Mouse (Mus musculus): ENCODE data around the gene Gdf1. TPM values are rescaled to one million over a fixed set of nuclear protein-coding genes. Genes with fewer than 3 reads are reported as not detected.

Gdf1 gene
- 2.1 and 4.2 TPM in 2 replicates for polyA plus RNA-seq (2014; fragmentation: Nextera tagmentation; extraction: Ambion mirVana)

DNA sequence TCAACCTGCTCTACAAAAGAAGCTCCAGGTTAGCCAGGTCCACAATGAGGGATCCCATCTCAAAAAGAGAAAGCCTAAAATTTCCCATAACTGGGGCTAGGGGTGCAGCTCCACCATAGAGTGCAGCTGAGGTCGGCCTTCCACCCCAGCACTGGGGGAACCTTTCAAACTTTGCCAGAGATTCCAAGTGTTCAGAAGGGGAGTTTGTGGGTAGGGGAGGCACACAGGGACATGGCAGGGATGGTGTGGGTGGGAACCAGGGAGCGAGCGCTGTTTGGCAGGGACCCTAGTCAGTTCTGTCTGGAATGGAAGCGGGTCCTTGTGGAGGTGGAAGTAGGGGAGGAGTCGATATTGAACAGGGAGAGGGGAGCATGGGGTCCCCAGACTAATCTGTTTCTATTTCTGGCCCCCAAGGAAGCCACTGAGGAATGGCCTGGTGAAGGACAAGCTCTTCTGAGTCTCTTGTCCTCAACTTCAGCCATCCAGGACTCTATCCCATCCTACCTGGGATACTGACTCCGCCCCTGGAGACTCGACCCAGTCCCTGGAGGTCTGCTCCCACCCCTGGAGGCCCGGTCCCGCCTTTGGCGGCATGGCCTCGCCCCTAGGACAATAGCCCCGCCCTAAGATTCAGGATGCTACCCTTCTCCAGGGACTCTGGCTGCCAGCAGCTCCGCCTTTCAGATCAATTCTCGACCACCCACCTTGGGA lies at the start of gene Gdf1:
Gene Gdf1 (plus strand): TSS at position 694 of the 711 bp plus-strand sequence.
- H3K4me2 ChIP-seq (ENCODE audit: low read length), result peak within 1 kb of the TSS; percentile 28; the same call in 1 of the 2 replicates
- no peak within 1 kb of the TSS for H3K4me3 ChIP-seq (ENCODE audit: low read depth, low read length)
- WGBS, result 29% methylated on average over 14 of the region's 14 CpGs
- H3K27ac ChIP-seq (ENCODE audit: low read depth, low read length), result no peak within 1 kb of the TSS
- H3K27me3 ChIP-seq (replicated peaks; ENCODE audit: control insufficient read depth, insufficient read depth, low read length), result no peaks in the 10 kb centered on the region
- DNase-seq (ENCODE audit: low spot score) (no peak), ATAC-seq (no peak)
- H3K4me1 ChIP-seq (ENCODE audit: control insufficient read depth, insufficient read depth, low read length), result peaks cover 18% of the 10 kb centered on the region
- no peaks in the 10 kb centered on the region for H3K9me3 ChIP-seq (replicated peaks; ENCODE audit: control insufficient read depth, low read length)
- H3K36me3 ChIP-seq (ENCODE audit: control insufficient read depth, insufficient read depth, low read length), result peaks cover 70% of the 10 kb centered on the region
- H3K9ac ChIP-seq (ENCODE audit: low read length), result peak within 1 kb of the TSS; percentile 37

DNA sequence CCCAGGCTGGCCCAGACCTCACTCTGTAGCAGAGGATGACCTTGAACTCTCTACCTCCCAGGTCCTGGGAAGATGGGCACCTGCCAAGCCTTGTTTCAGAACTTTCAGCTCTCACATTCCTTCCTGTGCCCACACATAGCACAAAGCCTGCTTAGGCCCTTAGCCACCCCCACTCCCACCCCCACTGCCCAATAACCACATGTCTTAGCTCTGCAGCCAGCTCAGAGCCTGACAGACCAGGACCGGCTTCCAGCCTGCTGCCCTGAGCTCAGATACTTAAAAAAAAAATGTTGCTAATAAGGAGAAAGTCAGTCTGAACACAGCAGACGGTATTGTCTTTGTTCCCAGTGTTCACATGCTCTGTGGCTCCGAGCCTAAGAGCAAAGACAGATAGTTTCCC lies 48.6 kb upstream of the Gdf1 start:
- Histone ChIP-seq H3K4me1 (ENCODE audit: control insufficient read depth, insufficient read depth, low read length) (no peaks in the 10 kb centered on the region), H3K27ac (ENCODE audit: low read depth, low read length) (no peak overlapping the region; the same call in 1 of the 2 replicates), H3K9me3 (replicated peaks; ENCODE audit: control insufficient read depth, low read length) (no peaks in the 10 kb centered on the region), H3K36me3 (ENCODE audit: control insufficient read depth, insufficient read depth, low read length) (peaks cover 12% of the 10 kb centered on the region), H3K27me3 (replicated peaks; ENCODE audit: control insufficient read depth, insufficient read depth, low read length) (no peaks in the 10 kb centered on the region), H3K4me3 (ENCODE audit: low read depth, low read length) (no peak overlapping the region), H3K9ac (ENCODE audit: low read length) (no peak overlapping the region), H3K4me2 (ENCODE audit: low read length) (no peak overlapping the region)
- no peak for ATAC-seq
- DNase-seq (ENCODE audit: low spot score), result no peak
- WGBS, result 37% methylated on average over 3 of the region's 3 CpGs

DNA sequence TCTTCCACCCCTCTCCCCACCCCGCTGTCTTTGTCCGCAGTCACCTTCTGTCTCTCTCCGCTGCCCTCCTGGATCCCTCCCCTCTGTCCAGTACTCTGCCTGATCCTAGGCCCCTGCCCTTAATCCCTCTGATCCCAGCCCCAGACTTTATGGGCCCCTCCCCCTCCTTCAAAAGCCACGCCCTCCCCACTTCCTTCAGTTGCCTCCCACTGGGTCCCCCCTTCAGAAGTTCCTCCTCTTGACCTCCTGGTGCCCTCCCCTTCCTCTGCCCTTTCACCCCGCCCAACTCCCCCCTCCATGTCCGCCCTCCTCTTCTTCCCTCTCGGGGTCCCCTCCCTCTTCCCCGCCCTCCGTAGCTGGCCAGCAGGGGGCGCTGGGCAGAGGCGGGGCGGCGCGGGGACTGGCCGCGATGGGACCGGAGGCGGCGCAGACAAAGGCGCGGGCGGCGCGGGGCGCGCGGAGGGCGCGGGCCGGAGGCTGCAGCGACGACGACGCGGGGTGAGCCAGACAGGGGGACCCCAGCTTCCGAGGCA lies 46.9 kb upstream of the Gdf1 start, which contains the start of gene Homer3:
Gene Homer3 (plus strand): TSS at position 225 of the 533 bp plus-strand sequence.
- H3K27me3 ChIP-seq (replicated peaks; ENCODE audit: control insufficient read depth, insufficient read depth, low read length), result no peaks in the 10 kb centered on the region
- H3K4me2 ChIP-seq (ENCODE audit: low read length), result peak within 1 kb of the TSS; percentile 91
- 1% methylated on average over 36 of the region's 36 CpGs for WGBS
- H3K9me3 ChIP-seq (replicated peaks; ENCODE audit: control insufficient read depth, low read length), result no peaks in the 10 kb centered on the region
- H3K9ac ChIP-seq (ENCODE audit: low read length), result peak within 1 kb of the TSS; percentile 93
- ATAC-seq (peak; percentile 92), DNase-seq (ENCODE audit: low spot score) (peak; percentile 84)
- peaks cover 29% of the 10 kb centered on the region for H3K36me3 ChIP-seq (ENCODE audit: control insufficient read depth, insufficient read depth, low read length)
- peak within 1 kb of the TSS; percentile 66 for H3K27ac ChIP-seq (ENCODE audit: low read depth, low read length)
- H3K4me1 ChIP-seq (ENCODE audit: control insufficient read depth, insufficient read depth, low read length), result no peaks in the 10 kb centered on the region
- peak within 1 kb of the TSS; percentile 86 for H3K4me3 ChIP-seq (ENCODE audit: low read depth, low read length)

DNA sequence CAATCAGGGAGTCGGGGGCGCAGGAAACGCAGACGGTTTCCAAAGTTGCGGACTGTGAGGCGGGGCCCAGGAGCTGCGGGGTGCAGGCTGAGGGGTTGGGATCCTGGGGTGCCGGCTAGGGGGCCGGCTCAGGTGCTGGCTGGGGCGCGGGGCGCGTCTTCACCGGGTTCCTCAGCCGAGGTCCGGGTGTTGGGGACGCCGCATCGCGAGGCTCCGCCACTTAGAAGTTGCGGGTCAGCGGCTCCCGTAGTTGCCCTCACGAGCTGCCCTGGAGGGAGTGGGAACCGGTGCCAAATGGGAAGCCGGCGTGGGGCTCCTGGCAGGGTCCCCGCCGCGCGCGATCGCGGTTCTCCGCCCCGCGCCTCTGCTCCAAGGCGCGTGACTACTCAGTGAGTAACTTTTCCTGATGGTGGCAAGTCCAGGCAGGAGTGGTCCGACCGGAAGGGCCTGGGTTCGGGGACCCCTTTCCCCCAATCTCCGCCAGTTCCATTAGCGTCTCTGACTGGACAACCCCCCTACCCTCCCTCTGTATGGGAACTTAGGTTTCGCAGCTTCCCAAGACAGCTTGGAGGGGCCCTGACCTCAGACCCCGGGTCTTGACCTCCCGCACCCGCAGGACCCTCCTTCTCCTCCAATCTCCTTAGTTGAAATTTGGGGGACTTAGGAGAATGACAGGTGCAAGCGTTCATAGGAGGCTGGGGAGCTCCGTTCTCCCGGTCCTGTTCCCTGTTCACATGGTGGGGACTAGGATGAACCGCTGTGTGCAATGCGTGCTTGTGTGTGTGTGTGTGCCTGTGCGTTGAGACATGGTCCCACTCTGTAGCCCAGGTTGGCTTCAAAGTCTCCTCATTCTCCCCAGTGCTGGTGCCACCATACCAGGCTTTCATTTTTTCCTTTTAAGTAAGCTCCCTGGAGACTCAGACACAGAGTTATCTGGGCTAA lies 46.2 kb upstream of the Gdf1 start:
- ATAC-seq (peak; percentile 71), DNase-seq (ENCODE audit: low spot score) (peak; percentile 47)
- peak overlapping the region; percentile 91 for H3K4me2 ChIP-seq (ENCODE audit: low read length)
- no peaks in the 10 kb centered on the region for H3K27me3 ChIP-seq (replicated peaks; ENCODE audit: control insufficient read depth, insufficient read depth, low read length)
- H3K9me3 ChIP-seq (replicated peaks; ENCODE audit: control insufficient read depth, low read length), result no peaks in the 10 kb centered on the region
- peak overlapping the region; percentile 86 for H3K4me3 ChIP-seq (ENCODE audit: low read depth, low read length)
- peaks cover 31% of the 10 kb centered on the region for H3K36me3 ChIP-seq (ENCODE audit: control insufficient read depth, insufficient read depth, low read length)
- under 1% methylated on average over 39 of the region's 55 CpGs for WGBS
- H3K4me1 ChIP-seq (ENCODE audit: control insufficient read depth, insufficient read depth, low read length), result no peaks in the 10 kb centered on the region
- peak overlapping the region; percentile 93 for H3K9ac ChIP-seq (ENCODE audit: low read length)
- peak overlapping the region; percentile 66 for H3K27ac ChIP-seq (ENCODE audit: low read depth, low read length)

DNA sequence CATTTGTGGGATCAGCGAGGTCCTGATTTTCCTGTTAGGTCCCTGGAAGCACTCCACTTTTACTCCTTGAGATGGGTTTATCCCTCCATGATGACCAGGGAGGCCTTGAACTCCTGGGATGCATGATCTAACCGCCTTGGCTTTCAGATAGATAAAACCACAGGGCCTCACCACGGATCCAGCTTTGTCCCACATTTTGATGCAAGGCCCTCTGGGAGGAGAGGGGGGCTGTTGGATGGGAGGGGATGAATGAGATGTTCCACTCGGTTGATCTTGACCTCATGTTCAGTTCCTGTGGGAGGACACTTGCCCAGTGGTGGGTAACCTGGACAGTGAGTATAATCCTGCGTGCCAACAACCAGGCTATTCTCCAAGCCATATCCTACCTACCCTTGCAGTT lies 45.2 kb upstream of the Gdf1 start:
- Histone ChIP-seq H3K9me3 (replicated peaks; ENCODE audit: control insufficient read depth, low read length) (no peaks in the 10 kb centered on the region), H3K4me3 (ENCODE audit: low read depth, low read length) (no peak overlapping the region), H3K9ac (ENCODE audit: low read length) (no peak overlapping the region), H3K4me1 (ENCODE audit: control insufficient read depth, insufficient read depth, low read length) (no peaks in the 10 kb centered on the region), H3K4me2 (ENCODE audit: low read length) (peak overlapping the region; percentile 91; the same call in 1 of the 2 replicates), H3K36me3 (ENCODE audit: control insufficient read depth, insufficient read depth, low read length) (peaks cover 38% of the 10 kb centered on the region), H3K27ac (ENCODE audit: low read depth, low read length) (no peak overlapping the region), H3K27me3 (replicated peaks; ENCODE audit: control insufficient read depth, insufficient read depth, low read length) (no peaks in the 10 kb centered on the region)
- 80% methylated on average over 5 of the region's 5 CpGs for WGBS
- ATAC-seq, result no peak
- DNase-seq (ENCODE audit: low spot score), result no peak

DNA sequence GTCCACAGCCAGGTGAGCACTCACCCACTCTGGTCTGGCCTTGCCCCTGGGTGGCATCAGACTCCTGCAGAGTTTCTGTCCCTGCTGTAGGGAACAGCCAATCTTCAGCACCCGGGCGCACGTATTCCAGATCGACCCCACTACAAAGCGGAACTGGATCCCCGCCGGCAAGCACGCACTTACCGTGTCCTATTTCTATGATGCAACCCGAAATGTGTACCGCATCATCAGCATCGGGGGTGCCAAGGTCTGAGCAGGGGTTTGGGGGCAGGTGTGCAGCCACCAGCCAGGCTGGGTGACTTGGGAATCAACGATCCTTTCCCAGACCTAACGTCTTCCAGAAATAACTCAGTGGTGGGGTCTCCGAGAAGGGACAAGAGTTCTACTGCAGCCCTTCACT lies 44.3 kb upstream of the Gdf1 start:
- DNase-seq (ENCODE audit: low spot score) (no peak), ATAC-seq (no peak)
- no peak overlapping the region for H3K4me2 ChIP-seq (ENCODE audit: low read length)
- no peak overlapping the region for H3K9ac ChIP-seq (ENCODE audit: low read length)
- no peaks in the 10 kb centered on the region for H3K4me1 ChIP-seq (ENCODE audit: control insufficient read depth, insufficient read depth, low read length)
- no peaks in the 10 kb centered on the region for H3K27me3 ChIP-seq (replicated peaks; ENCODE audit: control insufficient read depth, insufficient read depth, low read length)
- H3K4me3 ChIP-seq (ENCODE audit: low read depth, low read length), result no peak overlapping the region
- H3K9me3 ChIP-seq (replicated peaks; ENCODE audit: control insufficient read depth, low read length), result no peaks in the 10 kb centered on the region
- peaks cover 47% of the 10 kb centered on the region for H3K36me3 ChIP-seq (ENCODE audit: control insufficient read depth, insufficient read depth, low read length)
- no peak overlapping the region for H3K27ac ChIP-seq (ENCODE audit: low read depth, low read length)
- 98% methylated on average over 15 of the region's 15 CpGs for WGBS

DNA sequence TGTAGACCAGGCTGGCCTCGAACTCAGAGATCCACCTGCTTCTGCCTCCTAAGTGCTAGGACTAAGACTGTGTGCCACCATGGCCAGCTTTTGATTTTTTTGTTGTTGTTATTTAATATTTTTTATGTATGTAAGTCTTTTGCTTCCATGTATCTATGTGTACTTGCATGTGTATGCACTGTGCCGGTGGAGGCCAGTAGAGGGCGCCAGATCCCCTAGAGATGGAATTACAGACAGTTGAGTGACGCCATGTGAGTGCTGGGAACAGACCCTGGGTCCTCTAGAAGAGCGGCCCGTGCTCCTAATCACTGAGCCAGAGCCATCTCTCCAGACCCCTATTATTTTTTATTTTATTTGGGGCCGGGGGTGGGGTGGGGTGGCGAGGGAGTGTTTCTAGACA lies 42.9 kb upstream of the Gdf1 start:
- DNase-seq (ENCODE audit: low spot score), result no peak
- WGBS, result 94% methylated on average over 8 of the region's 8 CpGs
- H3K9me3 ChIP-seq (replicated peaks; ENCODE audit: control insufficient read depth, low read length), result no peaks in the 10 kb centered on the region
- no peaks in the 10 kb centered on the region for H3K4me1 ChIP-seq (ENCODE audit: control insufficient read depth, insufficient read depth, low read length)
- H3K4me3 ChIP-seq (ENCODE audit: low read depth, low read length), result no peak overlapping the region
- ATAC-seq, result no peak
- H3K27me3 ChIP-seq (replicated peaks; ENCODE audit: control insufficient read depth, insufficient read depth, low read length), result no peaks in the 10 kb centered on the region
- peaks cover 61% of the 10 kb centered on the region for H3K36me3 ChIP-seq (ENCODE audit: control insufficient read depth, insufficient read depth, low read length)
- no peak overlapping the region for H3K27ac ChIP-seq (ENCODE audit: low read depth, low read length)
- H3K4me2 ChIP-seq (ENCODE audit: low read length), result no peak overlapping the region
- H3K9ac ChIP-seq (ENCODE audit: low read length), result no peak overlapping the region

DNA sequence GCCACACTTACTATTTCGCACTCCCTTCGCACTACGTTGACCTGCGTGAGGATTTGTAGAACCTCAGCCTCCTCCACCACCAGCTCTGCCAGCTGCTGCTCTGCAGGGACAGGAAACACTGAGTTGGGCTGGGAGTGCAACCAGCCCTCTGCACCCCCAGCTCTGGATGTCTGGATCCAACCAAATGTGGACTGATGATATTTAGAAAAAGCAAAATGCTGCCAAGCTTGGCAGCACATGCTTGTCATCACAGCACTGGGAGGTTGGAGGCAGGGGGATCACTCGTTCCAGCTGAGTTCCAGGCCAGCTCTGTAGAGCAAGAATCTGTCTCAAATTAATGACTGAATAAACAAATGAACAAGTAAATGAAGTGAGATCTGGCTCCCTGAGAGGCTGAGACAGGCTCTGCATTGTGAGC lies 35.6 kb upstream of the Gdf1 start:
- no peak overlapping the region for H3K4me3 ChIP-seq (ENCODE audit: low read depth, low read length)
- H3K27ac ChIP-seq (ENCODE audit: low read depth, low read length), result no peak overlapping the region
- no peaks in the 10 kb centered on the region for H3K4me1 ChIP-seq (ENCODE audit: control insufficient read depth, insufficient read depth, low read length)
- 83% methylated on average over 5 of the region's 5 CpGs for WGBS
- ATAC-seq (0 out of 2 replicates have a peak, but pooled peaks have one; percentile 8), DNase-seq (ENCODE audit: low spot score) (no peak)
- H3K9ac ChIP-seq (ENCODE audit: low read length), result no peak overlapping the region
- no peaks in the 10 kb centered on the region for H3K9me3 ChIP-seq (replicated peaks; ENCODE audit: control insufficient read depth, low read length)
- H3K4me2 ChIP-seq (ENCODE audit: low read length), result no peak overlapping the region
- peaks cover 92% of the 10 kb centered on the region for H3K36me3 ChIP-seq (ENCODE audit: control insufficient read depth, insufficient read depth, low read length)
- no peaks in the 10 kb centered on the region for H3K27me3 ChIP-seq (replicated peaks; ENCODE audit: control insufficient read depth, insufficient read depth, low read length)

Measured in forebrain, embryonic 14.5 days (tissue).